Mouse (Mus musculus): Measurements from ENCODE around the gene Nr4a3. TPM values are rescaled to one million over a fixed set of nuclear protein-coding genes. Genes with fewer than 3 reads are reported as not detected.

The Nr4a3 gene
- total and polyA plus RNA-seq, 3 experiments = 0.17 TPM; not detected in 2

- Histone ChIP-seq H3K9ac (ENCODE audit: control insufficient read depth, low read depth, low read length, poor library complexity, severe bottlenecking) (no peak overlapping the region), H3K4me3 (ENCODE audit: control insufficient read depth in 1 of 2, insufficient read depth in 1 of 2, low read depth in 2 of 2, low read length in 2 of 2) (no peak overlapping the region), H3K27ac (ENCODE audit: control insufficient read depth, low read depth, low read length) (no peak overlapping the region), H3K36me3 (ENCODE audit: control insufficient read depth in 1 of 2, insufficient read depth in 2 of 2, low read length in 2 of 2) (no peaks in the 10 kb centered on the region), H3K4me1 (ENCODE audit: control insufficient read depth in 1 of 2, insufficient read depth in 2 of 2, low read length in 2 of 2) (no peaks in the 10 kb centered on the region), H3K79me2 (ENCODE audit: control insufficient read depth, insufficient read depth, low read length, poor library complexity) (no peaks in the 10 kb centered on the region), H3K27me3 (ENCODE audit: control insufficient read depth in 1 of 2, insufficient read depth in 2 of 2, low read length in 2 of 2) (no peaks in the 10 kb centered on the region; a peak in 1 of 4 replicates), H3K9me3 (replicated peaks; ENCODE audit: insufficient read depth, low read length) (no peaks in the 10 kb centered on the region)
- DNase-seq (ENCODE audit: low read depth, low spot score) = no peak
- no peak for TF ChIP-seq MYC (IDR thresholded peaks at IDR 0.05; ENCODE audit: low read depth, low read length)
- no peak for TF ChIP-seq ZC3H11A (IDR thresholded peaks at IDR 0.05; ENCODE audit: low read depth, low read length)
- TF ChIP-seq JUND (IDR thresholded peaks at IDR 0.05; ENCODE audit: low read depth, low read length) = no peak
- no peak for TF ChIP-seq POLR2A (IDR thresholded peaks at IDR 0.05; ENCODE audit: control insufficient read depth in 1 of 2, insufficient read depth in 1 of 2, low read depth in 1 of 2, low read length in 2 of 2, poor library complexity in 1 of 2)
- TF ChIP-seq USF2 (IDR thresholded peaks at IDR 0.05; ENCODE audit: borderline replicate concordance in 1 of 2, insufficient read depth in 1 of 2, low read depth in 1 of 2, low read length in 2 of 2) = no peak
- no peak for TF ChIP-seq MXI1 (IDR thresholded peaks at IDR 0.05; ENCODE audit: low read depth, low read length)
- TF ChIP-seq MAX (IDR thresholded peaks at IDR 0.05; ENCODE audit: low read length) = no peak
- TF ChIP-seq POLR2AphosphoS2 (IDR thresholded peaks at IDR 0.05; ENCODE audit: low read length) = no peak
- no peak for TF ChIP-seq NELFE (IDR thresholded peaks at IDR 0.05; ENCODE audit: low read depth, low read length)
These were observed 38.6 kb upstream of the Nr4a3 start for GRCm38 (mm10) chr4:48006355-48006754.

GRCm38 (mm10) chr4:48012209-48012608, 32.7 kb upstream of the Nr4a3 start:
- Histone ChIP-seq H3K9me3 (replicated peaks; ENCODE audit: insufficient read depth, low read length) (no peaks in the 10 kb centered on the region), H3K27ac (ENCODE audit: control insufficient read depth, low read depth, low read length) (no peak overlapping the region), H3K4me3 (ENCODE audit: control insufficient read depth in 1 of 2, insufficient read depth in 1 of 2, low read depth in 2 of 2, low read length in 2 of 2) (no peak overlapping the region), H3K36me3 (ENCODE audit: control insufficient read depth in 1 of 2, insufficient read depth in 2 of 2, low read length in 2 of 2) (no peaks in the 10 kb centered on the region), H3K79me2 (ENCODE audit: control insufficient read depth, insufficient read depth, low read length, poor library complexity) (no peaks in the 10 kb centered on the region), H3K9ac (ENCODE audit: control insufficient read depth, low read depth, low read length, poor library complexity, severe bottlenecking) (no peak overlapping the region), H3K4me1 (ENCODE audit: control insufficient read depth in 1 of 2, insufficient read depth in 2 of 2, low read length in 2 of 2) (peaks cover 0 to 5% of the 10 kb centered on the region in 2 experiments; a peak in 2 of 4 replicates), H3K27me3 (ENCODE audit: control insufficient read depth in 1 of 2, insufficient read depth in 2 of 2, low read length in 2 of 2) (no peaks in the 10 kb centered on the region; a peak in 1 of 4 replicates)
- TF ChIP-seq BHLHE40 (IDR thresholded peaks at IDR 0.05; ENCODE audit: borderline replicate concordance, low read depth, low read length) = peak; percentile 29; the same call in 1 of the 2 replicates
- TF ChIP-seq ELF1 (IDR thresholded peaks at IDR 0.05; ENCODE audit: low read depth, low read length) = no peak
- TF ChIP-seq USF1 (IDR thresholded peaks at IDR 0.05; ENCODE audit: low read depth, low read length) = peak; percentile 40; the same call in 1 of the 2 replicates
- DNase-seq (ENCODE audit: low read depth, low spot score) = no peak

- no peak overlapping the region for H3K27ac ChIP-seq (ENCODE audit: control insufficient read depth, low read depth, low read length)
- no peaks in the 10 kb centered on the region for H3K9me3 ChIP-seq (replicated peaks; ENCODE audit: insufficient read depth, low read length)
- no peaks in the 10 kb centered on the region for H3K36me3 ChIP-seq (ENCODE audit: control insufficient read depth in 1 of 2, insufficient read depth in 2 of 2, low read length in 2 of 2)
- TF ChIP-seq MYC (IDR thresholded peaks at IDR 0.05; ENCODE audit: low read depth, low read length) = no peak
- no peak for TF ChIP-seq UBTF (IDR thresholded peaks at IDR 0.05; ENCODE audit: borderline replicate concordance, insufficient read depth, low read depth, low read length)
- no peak for TF ChIP-seq MAZ (IDR thresholded peaks at IDR 0.05; ENCODE audit: low read depth, low read length)
- DNase-seq (ENCODE audit: low read depth, low spot score) = no peak
- no peak overlapping the region for H3K4me3 ChIP-seq (ENCODE audit: control insufficient read depth in 1 of 2, insufficient read depth in 1 of 2, low read depth in 2 of 2, low read length in 2 of 2)
- H3K27me3 ChIP-seq (ENCODE audit: control insufficient read depth in 1 of 2, insufficient read depth in 2 of 2, low read length in 2 of 2) = no peaks in the 10 kb centered on the region; a peak in 2 of 4 replicates
- H3K4me1 ChIP-seq (ENCODE audit: control insufficient read depth in 1 of 2, insufficient read depth in 2 of 2, low read length in 2 of 2) = no peaks in the 10 kb centered on the region
- no peaks in the 10 kb centered on the region for H3K79me2 ChIP-seq (ENCODE audit: control insufficient read depth, insufficient read depth, low read length, poor library complexity)
- H3K9ac ChIP-seq (ENCODE audit: control insufficient read depth, low read depth, low read length, poor library complexity, severe bottlenecking) = no peak overlapping the region
These were observed 22.0 kb upstream of the Nr4a3 start for GRCm38 (mm10) chr4:48022966-48023365.

Measured in MEL (cell line).